Mouse (Mus musculus) layer of hippocampus, postnatal 14 days (tissue): ENCODE data around the gene Gm10663. TPM values are rescaled to one million over a fixed set of nuclear protein-coding genes. Genes with fewer than 3 reads are reported as not detected.

ENCODE experiments used
- DNase-seq, 2 experiments: peaks; one replicate each; pipeline ENCODE4 v3.0.0; 2021 to 2022; ENCODE audit warnings: low spot score in 2 of 2, mixed read lengths in 1 of 2
- long read RNA-seq, 2 experiments: library from polyadenylated mRNA; stranded (forward); transcript quantifications; one replicate each; pipeline ENCODE4 v2.0.0; 2021
- total RNA-seq, 2 experiments: library from RNA; stranded (reverse); gene quantifications; 2 replicates each; pipeline ENCODE4 v1.2.3; 2021

The Gm10663 gene
- total RNA-seq, result not detected
- long read RNA-seq, experiment 1, result 0 reads
- long read RNA-seq, experiment 2, partial matches to known transcripts, result 0 of 1 reads
- long read RNA-seq, experiment 2, other reads (novel, unspliced or antisense), result 1 of 1 reads

- DNase-seq, result no peak
These were observed at the start of gene Gm10663 for GRCm38 (mm10) chr8:65074733-65075132. Gene Gm10663, plus strand, starts transcription at chr8:65075033.

- no peak for DNase-seq
These were observed 45.7 kb upstream of the Gm10663 start for GRCm38 (mm10) chr8:65028959-65029686.

- no peak for DNase-seq
These were observed 45.1 kb upstream of the Gm10663 start for GRCm38 (mm10) chr8:65029776-65030175.

GRCm38 (mm10) chr8:65030735-65031485 lies 43.9 kb upstream of the Gm10663 start:
- DNase-seq, result no peak

GRCm38 (mm10) chr8:65032107-65032506 lies 42.7 kb upstream of the Gm10663 start:
- DNase-seq, result no peak

GRCm38 (mm10) chr8:65033056-65033455 lies 41.8 kb upstream of the Gm10663 start:
- no peak for DNase-seq

GRCm38 (mm10) chr8:65034136-65034535 lies 40.7 kb upstream of the Gm10663 start:
- no peak for DNase-seq

GRCm38 (mm10) chr8:65037117-65037533 lies 37.7 kb upstream of the Gm10663 start, which contains the start of gene Apela:
Gene Apela, minus strand, starts transcription at chr8:65037336.
- DNase-seq, result peak in 1 of 2 experiments; percentile 20

- DNase-seq, result no peak
These were observed 28.3 kb upstream of the Gm10663 start for GRCm38 (mm10) chr8:65046565-65046964.

GRCm38 (mm10) chr8:65047193-65047592 lies 27.6 kb upstream of the Gm10663 start:
- DNase-seq, result no peak

GRCm38 (mm10) chr8:65047801-65048200 lies 27.0 kb upstream of the Gm10663 start:
- DNase-seq, result no peak

- no peak for DNase-seq
These were observed 21.3 kb upstream of the Gm10663 start for GRCm38 (mm10) chr8:65053554-65053953.

GRCm38 (mm10) chr8:65053968-65054367 lies 20.9 kb upstream of the Gm10663 start:
- no peak for DNase-seq

GRCm38 (mm10) chr8:65056722-65057121 lies 18.1 kb upstream of the Gm10663 start:
- DNase-seq, result no peak

GRCm38 (mm10) chr8:65062195-65062594 lies 12.6 kb upstream of the Gm10663 start:
- no peak for DNase-seq

- no peak for DNase-seq
These were observed 10.8 kb upstream of the Gm10663 start for GRCm38 (mm10) chr8:65064071-65064470.

GRCm38 (mm10) chr8:65065622-65066021 lies 9.2 kb upstream of the Gm10663 start:
- no peak for DNase-seq

GRCm38 (mm10) chr8:65067031-65067430 lies 7.8 kb upstream of the Gm10663 start:
- no peak for DNase-seq

GRCm38 (mm10) chr8:65067694-65068472 lies 7.0 kb upstream of the Gm10663 start:
- no peak for DNase-seq

- DNase-seq, result no peak
These were observed 6.4 kb upstream of the Gm10663 start for GRCm38 (mm10) chr8:65068473-65068819.

- DNase-seq, result no peak
These were observed 3.8 kb upstream of the Gm10663 start for GRCm38 (mm10) chr8:65070996-65071395.
